Mouse (Mus musculus): ENCODE measurements at regions not wholly inside any gene's neighbourhood (a gene's known extent, or its start where the extent isn't known, plus 50 kb on each side); places are given as distances from the start of the nearest gene placed in this dataset.

DNA sequence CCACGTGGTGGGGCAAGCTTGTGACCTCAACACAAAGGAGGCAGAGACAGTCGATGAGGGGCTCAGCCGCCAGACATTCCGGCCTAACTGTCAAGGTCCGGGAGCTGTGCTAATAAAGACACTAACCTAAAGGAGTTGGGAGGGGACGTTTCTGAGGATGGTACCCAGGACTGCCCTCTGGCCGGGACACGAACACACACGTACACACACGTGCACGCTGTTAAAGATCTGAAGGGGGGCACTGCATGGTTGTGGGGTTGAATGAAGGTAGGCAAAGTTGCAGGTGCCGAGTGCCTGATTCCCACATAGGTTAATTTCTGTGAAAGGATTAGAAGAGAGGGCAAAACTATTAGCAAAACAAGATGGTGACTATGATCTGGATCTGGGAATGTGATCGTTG lies 65.4 kb upstream of the Mitf start:
- WGBS = 67% methylated on average over 13 of the region's 13 CpGs
- Histone ChIP-seq H3K4me1 (peaks cover 13% of the 10 kb centered on the region), H3K36me3 (no peaks in the 10 kb centered on the region), H3K27me3 (no peaks in the 10 kb centered on the region), H3K4me3 (no peak overlapping the region), H3K9me3 (no peaks in the 10 kb centered on the region), H3K9ac (replicated peaks) (no peak overlapping the region), H3K4me2 (replicated peaks) (no peak overlapping the region), H3K27ac (replicated peaks) (no peak overlapping the region)
- ATAC-seq (replicated peaks) = no peak

DNA sequence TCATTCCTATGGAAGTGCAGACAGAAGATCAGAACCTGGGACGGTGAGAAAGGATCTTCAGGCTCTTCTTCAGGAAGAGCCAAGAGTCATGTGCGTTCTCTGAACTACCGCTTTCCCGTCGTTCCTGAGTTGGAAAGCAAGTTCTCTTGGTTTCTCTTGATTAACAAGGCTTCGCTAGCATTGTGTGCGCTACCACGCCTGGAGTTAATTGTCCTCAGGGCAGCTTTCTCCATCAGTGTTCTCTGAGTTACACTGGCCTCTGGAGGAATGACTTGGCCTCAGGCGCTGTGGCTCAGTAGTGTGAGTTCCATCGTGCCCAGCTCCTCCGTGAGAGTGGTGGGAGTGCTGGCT lies 66.0 kb upstream of the Mitf start:
- Histone ChIP-seq H3K4me2 (replicated peaks) (no peak overlapping the region), H3K9ac (replicated peaks) (no peak overlapping the region), H3K27me3 (no peaks in the 10 kb centered on the region), H3K4me3 (no peak overlapping the region), H3K27ac (replicated peaks) (no peak overlapping the region), H3K9me3 (no peaks in the 10 kb centered on the region), H3K4me1 (peaks cover 13% of the 10 kb centered on the region), H3K36me3 (no peaks in the 10 kb centered on the region)
- no peak for ATAC-seq (replicated peaks)
- WGBS = 55% methylated on average over 11 of the region's 11 CpGs

DNA sequence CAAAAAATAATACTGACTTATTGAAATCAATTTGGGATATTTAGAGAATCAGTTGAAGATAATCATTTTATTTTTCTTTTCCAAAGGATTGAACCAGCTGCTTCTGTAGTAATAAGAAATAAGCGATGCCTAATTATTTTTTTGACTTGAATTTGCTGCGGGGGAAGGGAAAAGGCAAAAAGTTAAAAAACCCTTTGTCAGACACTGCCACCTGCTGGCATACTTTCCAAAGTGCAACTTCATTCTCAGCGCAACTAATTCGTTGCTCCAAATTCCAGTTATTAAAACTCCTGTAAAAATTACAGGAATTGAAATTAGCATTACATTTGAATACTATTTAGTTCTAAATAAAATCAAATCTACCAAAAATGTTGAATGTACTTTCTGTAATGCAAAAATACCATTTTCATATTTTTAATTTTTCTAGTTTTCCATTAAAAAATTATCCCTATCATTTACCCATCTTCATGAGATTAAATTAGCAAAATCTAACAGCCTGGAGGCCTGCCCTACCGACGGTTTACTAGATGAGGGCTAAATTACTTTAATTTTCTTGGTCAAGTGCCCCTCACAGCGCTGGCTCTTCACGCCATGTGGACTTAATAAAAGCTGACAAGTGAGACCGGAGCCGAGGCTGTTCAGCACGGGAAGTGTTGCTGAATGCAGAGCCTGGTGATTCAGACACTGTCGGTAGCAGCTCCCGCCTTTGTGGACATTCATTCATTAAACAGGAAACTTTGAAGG lies 66.6 kb upstream of the Mitf start:
- ATAC-seq (replicated peaks) = no peak
- H3K4me2 ChIP-seq (replicated peaks) = no peak overlapping the region
- WGBS = 9% methylated on average over 13 of the region's 13 CpGs

DNA sequence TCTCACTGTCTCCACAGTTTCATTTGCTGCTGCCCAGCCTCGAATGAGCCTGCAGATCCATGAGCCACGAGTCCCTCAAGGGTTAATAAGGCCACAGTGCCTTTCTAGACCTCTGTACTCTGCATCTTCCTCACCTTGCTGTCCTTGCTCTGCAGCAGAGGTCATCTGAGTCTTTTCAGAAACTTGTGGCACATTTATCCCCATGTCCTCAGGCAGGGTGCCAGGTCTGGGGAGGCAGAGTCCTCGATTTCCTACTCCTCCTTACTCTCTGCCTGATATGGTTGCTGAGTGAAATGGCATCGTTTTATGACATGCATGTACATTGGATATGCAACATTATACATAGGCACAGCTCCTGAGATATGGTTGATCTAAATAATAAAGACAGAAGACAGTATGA lies 68.0 kb upstream of the Mitf start:
- no peak overlapping the region for H3K4me3 ChIP-seq
- peaks cover 14% of the 10 kb centered on the region for H3K4me1 ChIP-seq
- WGBS = 59% methylated on average over 4 of the region's 4 CpGs
- H3K4me2 ChIP-seq (replicated peaks) = no peak overlapping the region
- H3K36me3 ChIP-seq = no peaks in the 10 kb centered on the region
- H3K9ac ChIP-seq (replicated peaks) = no peak overlapping the region
- no peaks in the 10 kb centered on the region for H3K9me3 ChIP-seq
- no peak overlapping the region for H3K27ac ChIP-seq (replicated peaks)
- ATAC-seq (replicated peaks) = no peak
- H3K27me3 ChIP-seq = no peaks in the 10 kb centered on the region

More for the DNA sequence above, 66.6 kb upstream of the Mitf start:
- H3K27ac ChIP-seq (replicated peaks) = no peak overlapping the region; the same call in 1 of the 2 replicates
- no peaks in the 10 kb centered on the region for H3K27me3 ChIP-seq
- H3K36me3 ChIP-seq = no peaks in the 10 kb centered on the region
- no peak overlapping the region for H3K4me3 ChIP-seq
- no peaks in the 10 kb centered on the region for H3K9me3 ChIP-seq
- peaks cover 13% of the 10 kb centered on the region for H3K4me1 ChIP-seq
- H3K9ac ChIP-seq (replicated peaks) = no peak overlapping the region

DNA sequence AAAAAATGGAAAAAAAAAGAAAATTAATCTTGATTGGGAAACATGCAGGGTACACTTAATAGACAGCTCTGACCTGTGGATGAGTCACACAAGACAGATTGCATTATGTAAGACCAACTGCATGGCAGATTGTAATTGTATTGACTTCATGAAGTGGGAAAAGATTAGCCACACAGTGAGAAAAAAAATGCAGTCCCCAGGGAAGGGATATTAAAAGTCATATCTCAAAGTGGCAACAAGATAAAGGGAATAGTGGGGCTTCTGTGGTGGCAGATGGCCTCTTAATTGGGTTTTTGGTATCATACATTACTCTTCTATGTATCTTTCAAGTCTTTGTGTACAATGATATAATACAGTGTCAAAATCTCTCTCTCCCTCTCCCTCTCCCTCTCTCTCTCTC lies 76.0 kb upstream of the Mitf start:
- peak; percentile 68 for ATAC-seq (replicated peaks)
- H3K27me3 ChIP-seq = no peaks in the 10 kb centered on the region
- no peak overlapping the region for H3K4me3 ChIP-seq
- no peak overlapping the region for H3K27ac ChIP-seq (replicated peaks)
- no peak overlapping the region for H3K9ac ChIP-seq (replicated peaks)
- no peaks in the 10 kb centered on the region for H3K36me3 ChIP-seq
- H3K4me2 ChIP-seq (replicated peaks) = no peak overlapping the region
- H3K9me3 ChIP-seq = no peaks in the 10 kb centered on the region
- peaks cover 6% of the 10 kb centered on the region for H3K4me1 ChIP-seq

DNA sequence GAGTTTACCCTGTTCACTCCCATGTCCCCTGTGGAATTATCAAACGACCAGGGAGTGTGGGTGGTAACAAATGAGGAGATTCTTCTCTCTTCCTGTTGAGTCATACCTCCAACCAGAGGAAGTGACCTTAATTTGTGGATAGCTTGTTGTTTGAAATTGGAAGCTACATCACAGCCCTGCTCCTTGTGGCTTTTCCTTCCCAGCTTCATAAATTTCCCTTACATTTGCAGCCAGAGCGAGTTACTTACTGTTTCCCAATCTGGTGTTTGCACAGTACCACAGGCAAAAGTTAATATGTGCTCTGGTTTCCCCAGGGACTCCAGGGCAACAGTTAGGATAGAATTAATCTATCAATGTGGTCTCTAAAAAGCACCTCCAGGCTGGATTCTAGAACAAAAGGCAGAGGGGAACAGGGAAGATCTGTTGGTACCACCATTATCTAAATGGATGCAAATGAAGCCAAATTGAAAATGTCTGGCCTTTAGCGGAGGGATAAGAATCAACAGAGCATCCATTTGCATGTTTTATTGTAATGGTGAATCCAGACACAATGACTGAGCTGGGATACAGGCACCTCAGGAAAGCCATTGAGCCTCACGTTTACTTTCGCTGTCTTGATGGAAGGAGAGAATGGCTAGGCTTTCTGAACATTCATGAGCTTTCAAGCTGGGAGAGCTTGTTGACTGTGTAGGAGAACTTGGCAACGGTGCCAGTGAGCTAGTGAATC lies 88.5 kb upstream of the Mitf start:
- Histone ChIP-seq H3K27me3 (no peaks in the 10 kb centered on the region), H3K27ac (replicated peaks) (no peak overlapping the region), H3K4me3 (no peak overlapping the region), H3K4me1 (no peaks in the 10 kb centered on the region), H3K4me2 (replicated peaks) (no peak overlapping the region), H3K36me3 (no peaks in the 10 kb centered on the region), H3K9ac (replicated peaks) (no peak overlapping the region), H3K9me3 (no peaks in the 10 kb centered on the region)
- WGBS = 34% methylated on average over 6 of the region's 6 CpGs
- no peak for ATAC-seq (replicated peaks)

DNA sequence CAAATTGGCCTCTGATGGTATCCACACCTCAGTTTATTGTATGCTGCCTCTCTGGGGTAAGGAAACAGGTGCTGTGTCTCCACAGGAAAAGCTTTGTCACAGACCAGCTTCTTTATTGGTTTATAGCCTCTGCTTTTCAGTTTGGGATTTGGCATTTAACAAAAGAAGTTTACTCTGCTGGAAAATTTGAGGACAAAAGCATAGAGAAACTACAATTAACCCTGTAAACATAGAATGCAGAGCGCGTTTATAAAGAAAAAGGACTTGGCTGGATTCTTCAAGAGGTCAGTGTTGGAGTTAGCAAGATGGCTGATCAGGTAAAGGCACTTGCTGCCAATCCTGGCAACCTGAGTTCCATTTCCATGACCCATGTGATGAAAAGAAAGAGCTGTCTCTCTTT lies 90.1 kb upstream of the Frmd4b start:
- Histone ChIP-seq H3K27me3 (no peaks in the 10 kb centered on the region), H3K9me3 (no peaks in the 10 kb centered on the region), H3K4me3 (no peak overlapping the region), H3K4me2 (replicated peaks) (no peak overlapping the region), H3K9ac (replicated peaks) (no peak overlapping the region), H3K4me1 (0 out of 2 replicates have a peak, but pooled peaks cover 5% of the 10 kb centered on the region), H3K27ac (replicated peaks) (0 out of 2 replicates have a peak overlapping the region, but pooled peaks have one; percentile 19), H3K36me3 (no peaks in the 10 kb centered on the region)
- no peak for ATAC-seq (replicated peaks)
- WGBS = 4% methylated on average over 2 of the region's 2 CpGs

DNA sequence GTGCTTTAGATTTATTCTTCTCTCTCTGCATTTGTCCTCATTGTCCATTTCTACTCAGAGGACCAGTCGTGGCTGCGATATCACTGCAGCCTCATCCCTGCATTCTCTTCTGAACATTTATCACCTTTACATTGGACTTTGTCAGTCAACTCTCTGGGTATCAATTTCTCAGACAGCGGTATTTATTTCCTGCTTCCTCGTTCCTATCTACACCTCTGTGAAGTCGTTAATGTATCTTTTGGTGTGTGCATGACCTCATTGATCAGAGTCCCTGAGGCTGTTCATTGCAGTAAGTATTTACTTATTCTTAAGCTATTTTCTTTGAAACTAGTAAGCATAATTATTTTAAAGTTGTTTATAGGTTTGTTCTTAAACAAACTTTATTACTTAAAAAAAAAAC lies 87.0 kb upstream of the Frmd4b start:
- no peak overlapping the region for H3K4me3 ChIP-seq
- 72% methylated on average over 5 of the region's 5 CpGs for WGBS
- H3K27me3 ChIP-seq = no peaks in the 10 kb centered on the region
- no peaks in the 10 kb centered on the region for H3K9me3 ChIP-seq
- H3K4me1 ChIP-seq = peaks cover 14% of the 10 kb centered on the region
- H3K4me2 ChIP-seq (replicated peaks) = no peak overlapping the region
- ATAC-seq (replicated peaks) = no peak
- no peaks in the 10 kb centered on the region for H3K36me3 ChIP-seq
- H3K27ac ChIP-seq (replicated peaks) = no peak overlapping the region
- H3K9ac ChIP-seq (replicated peaks) = no peak overlapping the region

DNA sequence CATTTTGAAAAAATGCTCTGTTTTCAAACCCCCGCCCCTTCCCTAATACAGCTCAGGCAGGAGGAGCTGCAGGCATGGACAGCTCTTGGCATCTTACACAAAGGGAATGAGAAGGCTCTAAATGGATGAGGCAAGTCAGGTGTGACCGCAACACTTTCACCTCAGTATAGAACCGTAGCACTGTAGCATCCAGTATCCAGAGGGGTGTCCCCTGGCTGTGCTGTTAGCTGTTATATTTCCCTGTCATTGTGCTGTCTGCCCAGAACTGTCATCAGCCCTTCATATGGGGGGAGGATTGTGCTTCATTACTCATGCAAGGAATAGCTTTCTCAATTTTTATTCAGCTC lies 82.4 kb upstream of the Frmd4b start:
- 54% methylated on average over 3 of the region's 3 CpGs for WGBS
- peak; percentile 87; the same call in 1 of the 2 replicates for ATAC-seq (replicated peaks)
- peak overlapping the region; percentile 90 for H3K27ac ChIP-seq (replicated peaks)
- peaks cover 14% of the 10 kb centered on the region for H3K4me1 ChIP-seq
- H3K4me3 ChIP-seq = no peak overlapping the region
- no peaks in the 10 kb centered on the region for H3K36me3 ChIP-seq
- no peak overlapping the region for H3K4me2 ChIP-seq (replicated peaks)
- no peaks in the 10 kb centered on the region for H3K27me3 ChIP-seq
- H3K9me3 ChIP-seq = no peaks in the 10 kb centered on the region
- H3K9ac ChIP-seq (replicated peaks) = no peak overlapping the region

DNA sequence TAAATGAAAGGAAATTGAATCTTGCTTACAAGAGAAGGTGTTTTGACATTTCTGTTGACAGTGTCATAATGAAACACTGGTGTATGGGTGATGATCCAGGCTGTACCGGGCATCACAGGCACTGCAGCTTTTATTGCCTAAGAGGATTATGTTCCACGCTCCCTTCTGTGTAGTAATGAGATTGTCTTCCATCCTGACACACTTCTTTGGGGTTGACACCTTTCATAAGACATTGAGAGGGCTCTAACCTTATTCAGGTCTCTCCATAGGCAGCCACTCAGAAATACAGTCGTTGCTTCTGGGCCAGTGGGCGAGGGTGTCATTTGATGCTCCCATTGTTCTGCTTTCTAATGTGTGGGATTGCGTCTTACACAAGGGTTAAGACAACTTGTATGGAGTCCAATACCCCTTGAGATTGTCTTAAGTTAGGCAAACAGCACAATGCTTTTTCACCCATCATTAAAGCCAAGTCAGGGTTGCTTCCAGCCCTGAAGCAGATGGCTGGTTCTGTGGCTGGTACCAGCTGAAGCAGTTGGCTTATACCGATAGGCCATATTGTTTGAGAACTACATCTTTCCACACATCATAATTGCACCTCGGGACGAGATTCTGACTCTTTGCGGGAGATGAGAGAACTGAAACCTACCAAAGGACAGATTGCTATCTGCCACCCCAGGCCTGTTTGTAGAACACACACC lies 81.9 kb upstream of the Frmd4b start:
- no peak overlapping the region for H3K9ac ChIP-seq (replicated peaks)
- H3K4me3 ChIP-seq = no peak overlapping the region
- no peaks in the 10 kb centered on the region for H3K9me3 ChIP-seq
- peak; percentile 90 for ATAC-seq (replicated peaks)
- H3K27ac ChIP-seq (replicated peaks) = peak overlapping the region; percentile 90
- no peak overlapping the region for H3K4me2 ChIP-seq (replicated peaks)
- H3K4me1 ChIP-seq = peaks cover 14% of the 10 kb centered on the region
- 37% methylated on average over 9 of the region's 9 CpGs for WGBS
- H3K27me3 ChIP-seq = no peaks in the 10 kb centered on the region
- H3K36me3 ChIP-seq = no peaks in the 10 kb centered on the region

DNA sequence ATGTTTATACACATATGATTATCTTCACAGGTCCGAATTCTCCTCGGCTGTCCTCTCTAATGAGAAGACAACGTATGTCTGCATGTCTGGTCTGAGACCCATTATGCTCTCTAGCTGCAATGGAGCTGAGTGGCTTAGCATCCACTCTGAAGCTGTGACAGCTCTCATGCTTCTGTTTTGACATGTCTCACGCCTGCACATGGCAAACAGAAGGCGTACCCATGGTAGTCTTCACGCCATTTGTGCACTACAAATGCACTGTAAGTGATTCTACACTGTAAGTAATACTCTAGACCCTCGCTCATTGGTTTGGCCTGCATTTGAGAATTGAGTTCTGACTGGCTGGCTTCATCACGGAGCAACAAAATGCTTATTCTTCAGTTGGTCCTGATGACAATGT lies 75.9 kb upstream of the Frmd4b start:
- peak; percentile 91 for ATAC-seq (replicated peaks)

DNA sequence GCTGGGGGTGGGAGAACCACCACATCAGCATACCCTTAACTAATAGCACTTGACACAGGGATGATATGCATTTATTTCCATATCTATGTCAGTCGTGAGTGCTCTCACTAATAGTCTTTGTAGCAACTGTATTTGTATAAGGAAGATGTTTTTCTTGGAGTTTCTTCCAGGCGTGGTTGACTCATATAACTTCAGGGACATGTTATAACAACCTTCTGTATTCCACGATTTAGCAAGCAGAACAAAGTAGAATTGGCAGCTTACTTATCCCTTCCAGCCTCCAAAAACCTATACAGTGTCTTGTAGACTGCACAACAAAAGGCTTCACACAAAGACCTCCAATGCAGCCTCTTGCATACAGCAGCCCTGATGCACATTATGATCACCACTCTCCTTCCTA lies 73.8 kb upstream of the Frmd4b start:
- no peak overlapping the region for H3K4me3 ChIP-seq
- H3K27ac ChIP-seq (replicated peaks) = no peak overlapping the region
- WGBS = 84% methylated on average over 3 of the region's 3 CpGs
- no peak overlapping the region for H3K9ac ChIP-seq (replicated peaks)
- H3K36me3 ChIP-seq = no peaks in the 10 kb centered on the region
- ATAC-seq (replicated peaks) = no peak
- no peaks in the 10 kb centered on the region for H3K9me3 ChIP-seq
- H3K27me3 ChIP-seq = no peaks in the 10 kb centered on the region
- H3K4me1 ChIP-seq = no peaks in the 10 kb centered on the region
- H3K4me2 ChIP-seq (replicated peaks) = no peak overlapping the region

More for the DNA sequence above, 75.9 kb upstream of the Frmd4b start:
- no peaks in the 10 kb centered on the region for H3K4me1 ChIP-seq
- H3K9ac ChIP-seq (replicated peaks) = no peak overlapping the region
- no peaks in the 10 kb centered on the region for H3K27me3 ChIP-seq
- no peak overlapping the region for H3K4me2 ChIP-seq (replicated peaks)
- no peaks in the 10 kb centered on the region for H3K36me3 ChIP-seq
- H3K9me3 ChIP-seq = no peaks in the 10 kb centered on the region
- 63% methylated on average over 8 of the region's 8 CpGs for WGBS
- H3K4me3 ChIP-seq = no peak overlapping the region
- peak overlapping the region; percentile 70 for H3K27ac ChIP-seq (replicated peaks)
